Mouse (Mus musculus): ENCODE measurements around the gene Srp54a. TPM values are rescaled to one million over a fixed set of nuclear protein-coding genes. Genes with fewer than 3 reads are reported as not detected.
"Not testable (repeated sequence)": the region's sequence is repeated elsewhere in the genome, so short reads cannot be mapped to it uniquely, and the experiment has no call there.

Srp54a gene
- polyA plus RNA-seq (2016; fragmentation: Nextera tagmentation; extraction: Ambion mirVana) = 153 and 171 TPM in 2 replicates

DNA sequence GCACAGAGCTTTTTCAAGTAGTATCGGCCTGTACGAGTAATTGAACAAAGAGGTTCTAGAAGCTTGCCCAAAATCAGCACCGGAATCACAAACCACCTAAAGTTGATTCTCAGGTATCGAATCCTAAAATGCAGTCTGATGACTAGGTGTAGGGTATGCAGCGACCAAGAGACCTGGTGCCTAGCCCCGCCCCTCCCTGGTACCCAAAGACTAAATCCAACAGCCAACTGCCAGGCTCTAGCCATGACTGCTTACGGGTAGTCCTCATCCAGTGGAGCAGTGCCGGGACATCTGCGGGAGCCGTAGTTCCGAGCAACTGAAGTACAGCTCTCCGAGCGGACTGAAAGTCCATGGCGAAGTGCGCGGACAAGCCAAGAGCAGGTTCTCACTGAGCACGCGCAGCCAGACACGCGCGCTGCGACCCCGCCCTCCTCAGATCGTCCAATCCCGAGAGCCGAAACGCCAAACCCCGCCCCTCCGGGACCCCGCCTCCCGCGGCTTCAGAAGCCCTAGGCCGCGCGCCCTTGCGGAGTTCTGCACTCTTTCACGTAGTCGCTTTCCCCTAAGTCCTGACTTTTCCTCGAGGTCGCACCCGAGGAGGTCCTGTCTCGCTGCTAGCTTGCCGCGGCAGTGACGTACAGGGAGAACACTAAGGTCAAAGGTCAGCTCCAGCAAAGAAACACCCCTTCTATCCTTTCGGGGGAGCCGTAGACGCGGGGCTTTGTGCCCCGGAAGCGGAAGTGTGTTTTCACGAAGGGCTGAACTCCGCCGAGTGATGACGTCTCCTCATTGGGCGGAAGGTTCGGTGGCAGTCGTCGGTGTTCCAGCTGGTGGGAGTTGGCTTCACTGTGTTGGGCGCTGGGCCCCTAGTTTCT is at the start of gene Srp54a, which contains the start of gene 2700097O09Rik:
Gene Srp54a, plus strand, starts transcription at position 537 of the 875 bp plus-strand sequence.
Gene 2700097O09Rik, minus strand, starts transcription at position 385 of the 875 bp plus-strand sequence.
- peak; percentile 99 for ATAC-seq (ENCODE audit: low FRiP score)
- not testable (repeated sequence) for H3K4me1 ChIP-seq; H3K36me3 ChIP-seq; H3K27me3 ChIP-seq; H3K9me3 ChIP-seq (replicated peaks)
- WGBS = under 1% methylated on average over 60 of the region's 60 CpGs
- peak within 1 kb of the TSS; percentile 74 for H3K4me3 ChIP-seq
- peak within 1 kb of the TSS; percentile 76 for H3K9ac ChIP-seq
- peak within 1 kb of the TSS; percentile 75 for H3K27ac ChIP-seq
- peak within 1 kb of the TSS; percentile 57 for H3K4me2 ChIP-seq (replicated peaks)

DNA sequence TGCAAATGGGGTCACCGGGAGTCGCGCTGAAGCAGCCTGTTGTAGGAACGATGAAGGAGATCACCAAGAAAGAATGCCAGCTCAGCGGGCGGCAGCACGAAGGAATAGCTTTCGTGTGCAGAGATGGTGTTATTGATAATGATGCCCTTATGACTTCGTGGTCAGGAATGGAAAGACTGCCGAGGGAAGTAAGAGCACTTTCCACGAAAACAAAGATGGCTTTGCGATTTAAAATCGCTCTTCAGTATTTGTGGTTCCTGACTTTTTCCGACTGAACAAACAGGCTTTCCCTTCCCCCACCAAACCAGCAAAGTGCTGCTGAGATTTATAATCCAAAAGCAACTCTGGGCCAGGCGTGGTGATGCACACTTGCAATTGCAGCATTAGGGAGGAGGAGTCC is 39.1 kb upstream of the Srp54a start:
- Histone ChIP-seq H3K4me1 (no peaks in the 10 kb centered on the region), H3K27ac (no peak overlapping the region), H3K4me2 (replicated peaks) (no peak overlapping the region), H3K27me3 (no peaks in the 10 kb centered on the region), H3K9ac (no peak overlapping the region), H3K4me3 (no peak overlapping the region), H3K36me3 (peaks cover 13% of the 10 kb centered on the region; the same call in 1 of the 2 replicates), H3K9me3 (replicated peaks) (no peaks in the 10 kb centered on the region)
- ATAC-seq (ENCODE audit: low FRiP score) = no peak
- 82% methylated on average over 15 of the region's 15 CpGs for WGBS

DNA sequence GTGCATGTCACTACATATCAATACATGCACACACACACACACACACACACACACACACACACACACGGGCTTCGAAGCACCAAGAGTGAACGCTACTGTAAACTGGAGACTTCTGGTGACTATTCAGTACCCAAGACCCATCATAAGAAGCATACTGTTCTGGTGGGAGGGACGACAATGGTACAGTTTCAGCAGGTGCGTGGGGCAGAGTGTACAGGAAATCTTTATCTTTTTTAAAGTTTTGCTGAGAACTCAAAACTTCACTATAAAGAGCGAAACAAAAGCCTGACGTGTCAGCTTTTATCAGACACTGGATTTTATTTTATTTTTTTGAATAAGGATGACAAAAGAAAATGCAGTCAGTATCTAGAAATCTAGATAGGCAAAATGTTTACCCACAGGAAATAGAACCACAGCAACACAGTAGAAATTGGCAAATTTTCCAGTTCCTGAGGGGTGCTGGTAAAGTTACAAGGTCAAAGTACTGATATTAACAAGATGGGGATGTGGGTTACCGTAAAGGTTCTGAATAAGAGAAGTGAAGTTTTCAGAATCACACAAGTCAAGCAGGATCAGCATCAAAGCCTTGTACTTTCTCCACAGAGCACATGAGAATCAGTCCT is 30.2 kb upstream of the Srp54a start:
- H3K4me2 ChIP-seq (replicated peaks) = no peak overlapping the region
- no peak overlapping the region for H3K27ac ChIP-seq
- WGBS = 92% methylated on average over 8 of the region's 8 CpGs

DNA sequence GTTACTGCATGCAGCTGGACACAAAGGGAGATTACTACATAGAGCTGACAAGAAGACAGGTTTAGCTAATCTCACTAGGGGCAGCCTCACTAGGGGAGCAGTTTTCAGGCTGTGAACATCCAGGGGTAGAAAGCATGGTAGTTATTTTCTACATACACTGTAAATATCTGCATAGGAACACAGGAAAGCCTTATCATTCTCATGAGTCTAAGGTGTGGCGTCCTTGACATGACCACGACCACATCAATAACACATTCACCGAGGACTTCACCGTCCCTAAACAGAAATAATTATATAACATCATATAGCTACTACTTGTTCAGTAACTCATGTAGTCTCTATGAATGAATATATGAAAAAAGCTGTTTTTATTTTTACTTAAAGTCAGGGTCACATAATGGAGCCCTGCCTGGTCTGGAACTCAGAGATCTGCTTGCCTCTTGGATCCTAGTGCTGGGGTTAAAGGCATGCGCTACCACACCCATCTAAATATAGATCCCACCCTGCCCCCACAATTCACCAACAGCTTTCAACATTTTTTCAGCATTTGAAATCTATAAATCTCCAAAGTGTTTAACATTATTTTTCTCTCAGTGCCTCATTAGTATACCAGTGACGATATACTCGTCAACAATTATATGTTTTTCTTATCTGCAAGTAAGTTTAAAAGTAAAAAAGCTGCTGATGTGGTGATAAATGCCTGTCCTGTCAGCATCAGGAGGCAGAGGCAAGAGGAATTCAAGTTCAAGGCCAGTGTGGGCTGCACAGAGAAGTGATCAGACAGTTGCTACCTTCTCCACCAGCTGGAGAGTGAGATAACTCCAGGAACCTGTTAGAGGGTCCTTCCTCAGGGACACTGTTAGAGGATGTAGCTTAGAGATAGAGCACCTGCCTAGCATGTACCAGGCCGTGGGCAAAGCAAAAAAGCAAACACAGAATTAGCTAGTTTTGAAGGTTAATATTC is 28.6 kb upstream of the Srp54a start:
- H3K27me3 ChIP-seq = no peaks in the 10 kb centered on the region
- H3K4me2 ChIP-seq (replicated peaks) = no peak overlapping the region
- ATAC-seq (ENCODE audit: low FRiP score) = no peak
- no peak overlapping the region for H3K4me3 ChIP-seq
- peaks cover 8% of the 10 kb centered on the region for H3K36me3 ChIP-seq
- H3K4me1 ChIP-seq = no peaks in the 10 kb centered on the region
- 98% methylated on average over 8 of the region's 8 CpGs for WGBS
- H3K9ac ChIP-seq = no peak overlapping the region
- H3K9me3 ChIP-seq (replicated peaks) = no peaks in the 10 kb centered on the region
- H3K27ac ChIP-seq = no peak overlapping the region

More for the DNA sequence above, 30.2 kb upstream of the Srp54a start:
- H3K4me3 ChIP-seq = no peak overlapping the region
- no peaks in the 10 kb centered on the region for H3K4me1 ChIP-seq
- peaks cover 16% of the 10 kb centered on the region for H3K36me3 ChIP-seq
- no peaks in the 10 kb centered on the region for H3K27me3 ChIP-seq
- ATAC-seq (ENCODE audit: low FRiP score) = no peak
- H3K9me3 ChIP-seq (replicated peaks) = no peaks in the 10 kb centered on the region
- no peak overlapping the region for H3K9ac ChIP-seq

DNA sequence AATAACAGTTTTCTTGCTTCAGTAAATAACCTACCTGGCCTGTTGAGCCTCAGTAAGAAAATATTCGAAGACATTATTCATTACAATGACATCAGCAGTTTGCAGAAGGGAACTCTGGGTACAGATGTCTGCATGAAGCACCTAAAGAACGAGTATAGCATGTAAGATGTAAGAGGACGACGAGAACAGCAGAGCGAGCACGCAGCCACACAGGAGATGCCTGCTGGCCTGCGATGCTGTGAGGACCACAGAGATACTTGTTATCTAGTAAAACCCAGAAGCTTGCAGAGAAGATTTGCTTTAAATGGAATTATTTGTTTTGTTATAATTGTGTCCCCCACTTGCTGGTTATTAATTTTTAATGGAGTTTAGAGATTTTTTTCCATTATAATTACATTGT is 26.8 kb upstream of the Srp54a start:
- WGBS = 94% methylated on average over 7 of the region's 7 CpGs
- H3K27me3 ChIP-seq = no peaks in the 10 kb centered on the region
- no peak overlapping the region for H3K4me2 ChIP-seq (replicated peaks)
- no peak overlapping the region for H3K9ac ChIP-seq
- H3K9me3 ChIP-seq (replicated peaks) = no peaks in the 10 kb centered on the region
- peaks cover 8% of the 10 kb centered on the region for H3K36me3 ChIP-seq
- ATAC-seq (ENCODE audit: low FRiP score) = no peak
- H3K4me3 ChIP-seq = no peak overlapping the region
- H3K4me1 ChIP-seq = no peaks in the 10 kb centered on the region
- no peak overlapping the region for H3K27ac ChIP-seq

DNA sequence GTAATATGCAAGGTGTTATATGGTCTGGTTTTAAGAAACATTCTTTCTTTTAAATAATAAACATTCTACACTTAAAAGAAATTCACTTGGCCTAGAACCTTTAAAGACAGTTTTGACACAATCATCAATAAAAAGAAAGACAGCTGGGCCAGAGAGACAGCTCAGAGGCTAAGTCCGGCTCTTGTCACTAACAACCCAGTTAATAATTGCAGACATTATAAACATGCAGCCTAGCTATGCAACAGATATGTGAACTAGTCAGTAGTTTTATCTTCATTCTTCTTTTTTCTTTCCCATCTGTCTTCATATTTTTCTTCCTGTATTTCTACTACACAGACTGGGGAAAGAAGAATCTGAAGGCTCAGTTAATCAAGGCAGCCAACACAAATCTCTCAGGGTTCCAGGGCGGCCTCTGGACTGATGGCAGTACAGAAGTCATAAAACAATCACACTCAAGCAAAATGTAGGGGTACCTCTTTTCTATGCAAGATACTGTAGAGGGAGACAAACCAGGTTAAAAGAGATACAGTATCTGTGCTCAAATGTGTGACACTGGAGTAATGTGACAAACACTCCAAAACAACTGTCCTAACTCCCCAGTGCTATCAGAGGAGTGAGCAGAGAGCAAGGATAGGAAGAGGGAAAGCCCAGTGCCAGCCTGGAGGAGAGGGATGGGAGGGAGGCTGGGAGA is 25.4 kb upstream of the Srp54a start:
- H3K4me2 ChIP-seq (replicated peaks) = no peak overlapping the region
- H3K4me3 ChIP-seq = no peak overlapping the region
- no peak for ATAC-seq (ENCODE audit: low FRiP score)
- H3K27ac ChIP-seq = no peak overlapping the region
- H3K9ac ChIP-seq = no peak overlapping the region
- H3K4me1 ChIP-seq = no peaks in the 10 kb centered on the region
- H3K36me3 ChIP-seq = peaks cover 3% of the 10 kb centered on the region
- H3K27me3 ChIP-seq = no peaks in the 10 kb centered on the region
- H3K9me3 ChIP-seq (replicated peaks) = no peaks in the 10 kb centered on the region
- 86% methylated on average over 2 of the region's 2 CpGs for WGBS

DNA sequence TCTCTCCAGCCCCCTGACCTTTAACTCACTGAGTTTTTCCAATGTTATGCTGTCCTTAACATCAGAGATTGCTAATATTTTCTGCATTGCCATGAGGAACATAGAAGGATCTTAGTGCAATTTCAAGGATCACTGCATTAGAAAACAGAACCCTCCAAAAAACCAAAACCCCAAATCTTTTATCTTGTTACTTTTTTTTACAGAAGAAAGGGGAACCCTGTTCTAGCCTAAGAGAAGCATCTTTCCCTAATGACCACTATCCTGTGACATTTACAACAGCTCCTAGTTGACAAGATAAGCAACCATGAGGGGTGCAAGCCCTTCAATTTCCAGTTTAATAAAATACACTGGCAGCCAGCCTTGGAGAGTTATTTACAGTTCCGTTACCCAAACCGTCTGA is 23.4 kb upstream of the Srp54a start:
- ATAC-seq (ENCODE audit: low FRiP score) = no peak
- no peak overlapping the region for H3K4me3 ChIP-seq

DNA sequence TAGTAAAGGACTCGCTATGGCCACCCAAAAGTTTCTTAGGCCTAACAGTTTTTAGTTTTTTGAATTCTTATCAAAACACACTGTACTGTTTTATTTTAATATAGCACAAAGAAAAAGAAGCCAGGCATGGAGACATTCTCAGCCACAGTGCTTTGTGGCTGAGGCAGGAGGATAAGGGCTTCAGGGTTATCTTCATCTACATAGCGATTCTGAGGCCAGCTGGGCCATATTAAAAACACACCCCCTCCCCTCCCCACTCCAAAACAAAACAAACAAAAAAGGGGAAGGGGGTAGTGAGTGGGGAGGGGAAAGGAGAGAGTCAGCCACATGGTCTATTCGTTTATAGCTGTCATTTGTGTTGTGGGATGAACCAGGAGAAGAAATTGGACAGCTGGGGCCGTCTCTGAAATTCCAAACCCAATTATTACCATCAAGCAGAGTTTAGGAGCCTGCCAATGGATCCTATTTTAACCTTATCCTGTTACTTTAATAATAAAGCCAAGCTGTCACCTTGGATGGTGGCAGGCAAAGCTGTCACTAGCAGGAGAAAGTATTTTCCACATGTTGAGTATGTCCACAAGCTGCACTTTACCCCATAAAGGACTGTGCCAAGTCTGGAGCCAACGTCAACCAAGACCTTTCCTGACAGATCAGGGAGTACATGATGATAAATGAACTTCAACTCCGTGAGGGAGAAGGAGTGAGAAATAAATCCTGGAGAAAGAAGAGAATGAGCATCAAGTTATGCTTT is 21.0 kb upstream of the Srp54a start:
- 72% methylated on average over 6 of the region's 6 CpGs for WGBS
- H3K4me3 ChIP-seq = no peak overlapping the region
- H3K36me3 ChIP-seq = peaks cover 3% of the 10 kb centered on the region
- H3K27ac ChIP-seq = no peak overlapping the region
- H3K9ac ChIP-seq = no peak overlapping the region
- no peak for ATAC-seq (ENCODE audit: low FRiP score)
- H3K27me3 ChIP-seq = no peaks in the 10 kb centered on the region
- H3K9me3 ChIP-seq (replicated peaks) = no peaks in the 10 kb centered on the region
- H3K4me2 ChIP-seq (replicated peaks) = no peak overlapping the region
- H3K4me1 ChIP-seq = no peaks in the 10 kb centered on the region

More for the DNA sequence above, 23.4 kb upstream of the Srp54a start:
- no peak overlapping the region for H3K4me2 ChIP-seq (replicated peaks)
- peaks cover 3% of the 10 kb centered on the region for H3K36me3 ChIP-seq
- no peaks in the 10 kb centered on the region for H3K9me3 ChIP-seq (replicated peaks)
- WGBS = 89% methylated on average over 2 of the region's 2 CpGs
- no peaks in the 10 kb centered on the region for H3K4me1 ChIP-seq
- H3K27ac ChIP-seq = no peak overlapping the region
- H3K27me3 ChIP-seq = no peaks in the 10 kb centered on the region
- H3K9ac ChIP-seq = no peak overlapping the region

DNA sequence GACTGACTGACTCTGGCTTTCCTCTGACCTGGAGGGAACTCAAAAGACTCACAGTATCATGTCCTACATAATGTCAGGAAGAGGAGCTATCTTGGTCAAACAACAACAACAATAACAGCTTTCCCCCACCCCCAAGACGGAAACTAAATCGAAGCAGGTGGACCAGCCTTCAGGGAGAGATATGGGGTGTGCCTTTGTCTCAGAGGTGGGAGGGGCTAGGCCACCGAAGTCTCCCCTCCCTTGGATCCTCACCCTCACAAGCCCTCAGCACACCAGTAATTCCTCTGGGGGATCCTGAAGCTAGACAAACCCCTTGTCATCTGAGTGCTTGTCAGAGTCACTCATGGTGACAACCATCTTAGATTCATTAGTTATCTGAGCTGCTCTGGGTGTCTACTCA is 20.2 kb upstream of the Srp54a start:
- H3K36me3 ChIP-seq = peaks cover 3% of the 10 kb centered on the region
- H3K4me2 ChIP-seq (replicated peaks) = no peak overlapping the region
- no peak overlapping the region for H3K9ac ChIP-seq
- no peaks in the 10 kb centered on the region for H3K4me1 ChIP-seq
- no peaks in the 10 kb centered on the region for H3K27me3 ChIP-seq
- H3K27ac ChIP-seq = no peak overlapping the region
- WGBS = 78% methylated on average over 3 of the region's 3 CpGs
- ATAC-seq (ENCODE audit: low FRiP score) = no peak
- H3K4me3 ChIP-seq = no peak overlapping the region
- no peaks in the 10 kb centered on the region for H3K9me3 ChIP-seq (replicated peaks)

DNA sequence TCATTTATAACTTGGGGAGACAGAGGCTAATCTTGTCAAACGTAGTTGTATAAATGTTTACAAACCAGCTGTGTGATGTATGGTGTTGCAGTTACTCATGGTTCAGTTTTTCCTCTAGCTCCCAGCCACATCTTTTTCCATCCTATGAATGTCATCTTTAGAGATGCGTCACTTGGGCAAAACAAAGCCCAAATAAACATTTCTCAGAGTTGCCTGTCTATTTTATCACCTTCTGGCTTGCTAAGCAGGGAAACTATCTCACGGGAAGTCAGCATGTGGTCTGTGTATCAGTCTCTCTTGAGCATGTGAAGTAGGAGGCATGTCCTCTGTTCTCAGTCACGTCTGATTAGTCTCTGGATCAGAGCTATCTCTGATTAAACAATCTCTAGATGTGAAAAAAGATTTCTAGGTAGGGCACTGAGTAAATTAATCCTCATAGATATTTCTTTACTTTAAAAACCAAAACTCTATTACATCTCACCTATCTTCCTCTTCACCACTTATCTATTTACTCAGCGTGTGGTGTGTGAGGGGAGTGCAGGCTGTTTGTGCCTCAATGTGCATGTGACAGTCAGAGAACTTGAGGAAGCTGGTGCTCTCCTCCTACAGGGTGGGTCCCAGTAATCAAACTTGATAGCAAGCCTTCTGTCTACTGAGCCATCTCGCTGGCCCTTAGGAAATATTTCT is 19.7 kb upstream of the Srp54a start:
- 88% methylated on average over 6 of the region's 6 CpGs for WGBS
- ATAC-seq (ENCODE audit: low FRiP score) = no peak
- Histone ChIP-seq H3K27me3 (no peaks in the 10 kb centered on the region), H3K36me3 (peaks cover 3% of the 10 kb centered on the region), H3K4me3 (no peak overlapping the region), H3K9me3 (replicated peaks) (no peaks in the 10 kb centered on the region), H3K4me2 (replicated peaks) (no peak overlapping the region), H3K27ac (no peak overlapping the region), H3K4me1 (no peaks in the 10 kb centered on the region), H3K9ac (no peak overlapping the region)

DNA sequence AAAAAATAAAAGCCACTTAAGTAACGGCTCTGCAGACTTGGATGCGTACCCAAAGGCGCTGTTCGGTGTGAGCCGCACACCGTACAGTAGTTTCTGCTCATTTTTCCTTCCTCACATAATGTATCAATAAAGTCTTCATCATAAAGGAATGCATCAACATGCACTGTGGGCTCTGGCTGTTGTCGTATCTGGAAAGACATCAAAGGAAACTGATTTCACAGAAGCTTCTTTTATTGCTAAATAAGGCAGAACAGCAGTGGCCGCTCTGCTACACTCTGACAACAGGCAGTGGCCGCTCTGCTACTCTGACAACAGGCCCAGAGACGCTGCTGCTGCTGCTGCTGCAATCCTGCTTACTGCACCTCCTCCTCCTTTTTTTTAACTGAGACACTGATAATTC is 19.1 kb upstream of the Srp54a start:
- ATAC-seq (ENCODE audit: low FRiP score) = no peak
- Histone ChIP-seq H3K9ac (no peak overlapping the region), H3K36me3 (peaks cover 3% of the 10 kb centered on the region), H3K4me3 (no peak overlapping the region), H3K27ac (no peak overlapping the region), H3K4me2 (replicated peaks) (no peak overlapping the region), H3K4me1 (no peaks in the 10 kb centered on the region), H3K27me3 (no peaks in the 10 kb centered on the region), H3K9me3 (replicated peaks) (no peaks in the 10 kb centered on the region)
- 84% methylated on average over 10 of the region's 10 CpGs for WGBS
